Mouse (Mus musculus) CH12.LX (cell line): ENCODE results near the gene C1qtnf9. TPM values are rescaled to one million over a fixed set of nuclear protein-coding genes. Genes with fewer than 3 reads are reported as not detected.

Experiments used
- DNase-seq: peaks from one replicate; pipeline ENCODE4 v3.0.0-alpha.2; 2013; ENCODE audit errors: extremely low read depth
- H3K27ac ChIP-seq: 2 replicates; pipeline ENCODE4 v1.5.1; 2012; ENCODE audit warnings: low read depth, mild to moderate bottlenecking, control low read depth, moderate library complexity; ENCODE audit not compliant: insufficient read depth
- H3K27me3 ChIP-seq: replicated peaks from 2 replicates; pipeline ENCODE3; 2012; ENCODE audit warnings: inconsistent platforms
- H3K36me3 ChIP-seq, 2 experiments: replicated peaks in 1 of 2; 2 replicates each; pipeline versions ENCODE3 to v1.6.1; 2012; ENCODE audit warnings: inconsistent platforms in 1 of 2, low read length in 1 of 2, mild to moderate bottlenecking in 1 of 2, mixed read lengths in 1 of 2, moderate library complexity in 1 of 2; ENCODE audit not compliant: control insufficient read depth in 1 of 2, insufficient read depth in 1 of 2
- H3K4me1 ChIP-seq, 2 experiments: 2 replicates each; pipeline ENCODE4 v1.6.1; 2012; ENCODE audit warnings: inconsistent platforms in 1 of 2, moderate library complexity in 1 of 2; ENCODE audit not compliant: insufficient read depth in 2 of 2, control insufficient read depth in 1 of 2
- H3K4me2 ChIP-seq: 2 replicates; pipeline ENCODE4 v1.6.1; 2012; ENCODE audit warnings: low read depth, mild to moderate bottlenecking, control low read depth; ENCODE audit not compliant: poor library complexity, insufficient read depth, severe bottlenecking
- H3K4me3 ChIP-seq, 3 experiments: fragments of 150-350 bp in 1 of 3; sonication (generic) in 1 of 3; replicated peaks in 1 of 3; 2 replicates each; pipeline versions ENCODE3 to v1.5.1; 2011 to 2012; ENCODE audit warnings: low read depth in 2 of 3, low read length in 2 of 3, mild to moderate bottlenecking in 2 of 3, moderate library complexity in 2 of 3, control low read depth in 1 of 3, improper control_type of control experiment in 1 of 3, inconsistent platforms in 1 of 3, mixed read lengths in 1 of 3; ENCODE audit not compliant: poor library complexity in 1 of 3
- H3K79me2 ChIP-seq: replicated peaks from 2 replicates; pipeline ENCODE4 v1.6.1; 2012; ENCODE audit warnings: mild to moderate bottlenecking, moderate library complexity; ENCODE audit not compliant: control insufficient read depth, poor library complexity, insufficient read depth, severe bottlenecking; ENCODE audit errors: extremely low read depth
- H3K9ac ChIP-seq: 2 replicates; pipeline ENCODE4 v1.6.1; 2012; ENCODE audit warnings: low read depth, mild to moderate bottlenecking, control low read depth, moderate library complexity; ENCODE audit not compliant: insufficient read depth
- H3K9me3 ChIP-seq: replicated peaks from 2 replicates; pipeline ENCODE3; 2012; ENCODE audit warnings: low read length, inconsistent platforms, mixed read lengths
- CHD2 ChIP-seq: IDR thresholded peaks from 2 replicates; pipeline ENCODE4 v1.6.1; 2011; ENCODE audit warnings: low read length, improper control_type of control experiment
- CTCF ChIP-seq, 2 experiments: IDR thresholded peaks in 1 of 2; conservative IDR thresholded peaks in 1 of 2; 2 replicates each; pipeline ENCODE4 v1.5.1; 2011 to 2012; ENCODE audit warnings: low read depth in 2 of 2, low read length in 2 of 2, improper control_type of control experiment in 1 of 2, inconsistent platforms in 1 of 2, mild to moderate bottlenecking in 1 of 2, moderate library complexity in 1 of 2
- EP300 ChIP-seq: IDR thresholded peaks from 2 replicates; pipeline ENCODE4 v1.6.1; 2011; ENCODE audit warnings: low read length, improper control_type of control experiment
- ETS1 ChIP-seq: conservative IDR thresholded peaks from 2 replicates; pipeline ENCODE4 v1.6.1; 2012; ENCODE audit warnings: low read depth, mild to moderate bottlenecking, inconsistent platforms, low read length, improper control_type of control experiment, moderate library complexity
- GABPA ChIP-seq: IDR thresholded peaks from 2 replicates; pipeline ENCODE4 v1.6.1; 2012; ENCODE audit warnings: low read depth, low read length, improper control_type of control experiment, inconsistent platforms; ENCODE audit not compliant: insufficient replicate concordance
- HCFC1 ChIP-seq: IDR thresholded peaks from 2 replicates; pipeline ENCODE4 v1.6.1; 2012; ENCODE audit warnings: low read depth, mild to moderate bottlenecking, inconsistent platforms, low read length, improper control_type of control experiment
- JUND ChIP-seq: conservative IDR thresholded peaks from 2 replicates; pipeline ENCODE4 v1.6.1; 2011; ENCODE audit warnings: low read depth, low read length, improper control_type of control experiment
- KAT2A ChIP-seq: IDR thresholded peaks from 2 replicates; pipeline ENCODE4 v1.6.1; 2012; ENCODE audit warnings: low read length, improper control_type of control experiment, inconsistent platforms; ENCODE audit not compliant: insufficient replicate concordance
- MAFK ChIP-seq: IDR thresholded peaks from 2 replicates; pipeline ENCODE4 v1.6.1; 2011; ENCODE audit warnings: low read length, improper control_type of control experiment; ENCODE audit not compliant: insufficient replicate concordance
- MXI1 ChIP-seq: IDR thresholded peaks from 2 replicates; pipeline ENCODE4 v1.6.1; 2011; ENCODE audit warnings: mild to moderate bottlenecking, low read depth, low read length, improper control_type of control experiment
- NRF1 ChIP-seq: IDR thresholded peaks from 2 replicates; pipeline ENCODE4 v1.6.1; 2014; ENCODE audit warnings: low read depth, mild to moderate bottlenecking, inconsistent platforms, low read length, improper control_type of control experiment, moderate library complexity
- POLR2AphosphoS2 ChIP-seq: IDR thresholded peaks from 2 replicates; pipeline ENCODE4 v1.6.1; 2011; ENCODE audit warnings: low read depth, low read length, improper control_type of control experiment
- RAD21 ChIP-seq: IDR thresholded peaks from 2 replicates; pipeline ENCODE4 v1.6.1; 2011; ENCODE audit warnings: low read depth, mild to moderate bottlenecking, low read length, improper control_type of control experiment, moderate library complexity
- RCOR1 ChIP-seq: conservative IDR thresholded peaks from 2 replicates; pipeline ENCODE4 v1.6.1; 2012; ENCODE audit warnings: low read depth, mild to moderate bottlenecking, inconsistent platforms, low read length, improper control_type of control experiment
- SIN3A ChIP-seq: IDR thresholded peaks from 2 replicates; pipeline ENCODE4 v1.6.1; 2012; ENCODE audit warnings: low read length, improper control_type of control experiment, inconsistent platforms
- TBP ChIP-seq: conservative IDR thresholded peaks from 2 replicates; pipeline ENCODE4 v1.6.1; 2011; ENCODE audit warnings: low read depth, low read length, improper control_type of control experiment
- UBTF ChIP-seq: IDR thresholded peaks from 2 replicates; pipeline ENCODE4 v1.6.1; 2012; ENCODE audit warnings: low read depth, mild to moderate bottlenecking, inconsistent platforms, low read length, improper control_type of control experiment, moderate library complexity
- USF2 ChIP-seq: conservative IDR thresholded peaks from 2 replicates; pipeline ENCODE4 v1.6.1; 2011; ENCODE audit warnings: low read depth, low read length, improper control_type of control experiment
- ZMIZ1 ChIP-seq: IDR thresholded peaks from 2 replicates; pipeline ENCODE4 v1.6.1; 2012; ENCODE audit warnings: low read depth, mild to moderate bottlenecking, inconsistent platforms, low read length, improper control_type of control experiment
- ZNF384 ChIP-seq: IDR thresholded peaks from 2 replicates; pipeline ENCODE4 v1.6.1; 2012; ENCODE audit warnings: low read depth, low read length, improper control_type of control experiment, inconsistent platforms
- dilution Hi-C: fragments of 300-500 bp; cut with MboI; formaldehyde crosslinking; loops from 2 replicates; pipeline ENCODE4 v1.14.3; 2020; ENCODE audit warnings: low sequenced_read_pairs; ENCODE audit not compliant: extremely low pct_unique_long_range_greater_than_20kb, extremely low pct_ligation_motif_present
- in situ Hi-C: fragments of 300-500 bp; cut with MboI; formaldehyde crosslinking; loops from 3 replicates; pipeline ENCODE4 v1.14.3; 2019; ENCODE audit warnings: low sequenced_read_pairs, low pct_ligation_motif_present, low pct_unique_long_range_greater_than_20kb, mixed read lengths
- polyA plus RNA-seq: library from polyadenylated mRNA; unstranded; fragments of >175 nt; gene quantifications from 2 replicates; pipeline ENCODE4 v1.2.1, GENCODE M21; 2012; ENCODE audit warnings: low read depth; ENCODE audit not compliant: insufficient read length
- total RNA-seq, 2 experiments: library from RNA; depleted of rRNA; stranded (reverse); fragments of 300-350 nt in 1 of 2; fragments of >200 nt in 1 of 2; gene quantifications; 2 replicates each; pipeline ENCODE4 v1.2.3; 2012 to 2014

C1qtnf9 gene
- total and polyA plus RNA-seq, 3 experiments, result 0.20 TPM; not detected in 2

GRCm38 (mm10) chr14:60811547-60811946 lies 43.6 kb downstream of the C1qtnf9 start:
- in situ Hi-C loops, result no loop called here
- no peak overlapping the region for H3K4me2 ChIP-seq
- H3K27me3 ChIP-seq, result no peaks in the 10 kb centered on the region
- no peaks in the 10 kb centered on the region for H3K79me2 ChIP-seq
- no peaks in the 10 kb centered on the region for H3K9me3 ChIP-seq
- no peak for TF ChIP-seq USF2
- H3K27ac ChIP-seq, result no peak overlapping the region
- peaks cover 44 to 85% of the 10 kb centered on the region in 2 experiments for H3K36me3 ChIP-seq
- H3K4me1 ChIP-seq, result peaks cover 0 to 15% of the 10 kb centered on the region in 2 experiments; a peak in 2 of 4 replicates
- dilution Hi-C loops, result no loop called here
- no peak for DNase-seq
- no peak overlapping the region for H3K4me3 ChIP-seq
- H3K9ac ChIP-seq, result no peak overlapping the region

- Histone ChIP-seq H3K27ac (no peak overlapping the region), H3K36me3 (peaks cover 55 to 82% of the 10 kb centered on the region in 2 experiments), H3K4me3 (no peak overlapping the region), H3K9ac (no peak overlapping the region), H3K9me3 (no peaks in the 10 kb centered on the region), H3K4me2 (no peak overlapping the region), H3K79me2 (no peaks in the 10 kb centered on the region), H3K27me3 (no peaks in the 10 kb centered on the region), H3K4me1 (no peaks in the 10 kb centered on the region)
- in situ Hi-C loops, result no loop called here
- no peak for TF ChIP-seq POLR2AphosphoS2
- no peak for TF ChIP-seq USF2
- TF ChIP-seq JUND, result no peak
- TF ChIP-seq CHD2, result no peak
- dilution Hi-C loops, result no loop called here
- no peak for DNase-seq
Observed at GRCm38 (mm10) chr14:60815098-60815497, 47.2 kb downstream of the C1qtnf9 start.

GRCm38 (mm10) chr14:60818045-60818444 lies 50.1 kb downstream of the C1qtnf9 start:
- TF ChIP-seq ETS1, result no peak
- TF ChIP-seq, all 38 proteins: peak for 0

GRCm38 (mm10) chr14:60830096-60830495 lies 62.2 kb downstream of the C1qtnf9 start:
- Histone ChIP-seq H3K9me3 (peaks cover 8% of the 10 kb centered on the region), H3K27me3 (no peaks in the 10 kb centered on the region), H3K4me1 (0 out of 4 replicates have a peak, but pooled peaks cover 0 to 3% of the 10 kb centered on the region in 2 experiments), H3K9ac (no peak overlapping the region), H3K4me3 (no peak overlapping the region), H3K36me3 (peaks cover 39 to 64% of the 10 kb centered on the region in 2 experiments), H3K27ac (no peak overlapping the region), H3K4me2 (no peak overlapping the region), H3K79me2 (no peaks in the 10 kb centered on the region)
- TF ChIP-seq CHD2, result no peak
- TF ChIP-seq ZNF384, result no peak
- no peak for TF ChIP-seq SIN3A
- TF ChIP-seq RCOR1, result no peak
- TF ChIP-seq CTCF (conservative IDR thresholded peaks at IDR 0.05 in 1 of 2, IDR thresholded peaks at IDR 0.05 in 1 of 2; ENCODE audit: low read depth in 2 of 2, low read length in 2 of 2), result no peak
- no peak for TF ChIP-seq MXI1
- TF ChIP-seq EP300, result no peak
- TF ChIP-seq UBTF, result no peak
- TF ChIP-seq USF2, result no peak
- no peak for TF ChIP-seq GABPA
- TF ChIP-seq ZMIZ1, result no peak
- TF ChIP-seq MAFK, result no peak
- TF ChIP-seq KAT2A, result no peak
- TF ChIP-seq TBP, result no peak
- TF ChIP-seq RAD21, result no peak
- TF ChIP-seq HCFC1, result no peak
- no peak for TF ChIP-seq NRF1
- dilution Hi-C loops, result no loop called here
- no peak for DNase-seq
- in situ Hi-C loops, result no loop called here

More at GRCm38 (mm10) chr14:60818045-60818444, 50.1 kb downstream of the C1qtnf9 start:
- H3K36me3 ChIP-seq, result peaks cover 37 to 56% of the 10 kb centered on the region in 2 experiments
- H3K9me3 ChIP-seq, result no peaks in the 10 kb centered on the region
- no peak overlapping the region for H3K4me2 ChIP-seq
- DNase-seq, result no peak
- in situ Hi-C loops, result no loop called here
- dilution Hi-C loops, result no loop called here
- no peaks in the 10 kb centered on the region for H3K79me2 ChIP-seq
- H3K27me3 ChIP-seq, result no peaks in the 10 kb centered on the region
- no peaks in the 10 kb centered on the region for H3K4me1 ChIP-seq
- H3K4me3 ChIP-seq, result no peak overlapping the region
- H3K27ac ChIP-seq, result no peak overlapping the region
- no peak overlapping the region for H3K9ac ChIP-seq
